Mouse (Mus musculus) thymus, postnatal 0 days (tissue): ENCODE data around the gene Tbx19. TPM values are rescaled to one million over a fixed set of nuclear protein-coding genes. Genes with fewer than 3 reads are reported as not detected.
A peak's percentile ranks its signal among the peaks of the same experiment; 100 is the strongest.

Source experiments
- DNase-seq: peaks from one replicate; pipeline ENCODE4 v3.0.0-alpha.2; 2015; ENCODE audit warnings: low spot score
- polyA plus RNA-seq: library from polyadenylated mRNA; unstranded; fragments of >200 nt; fragmentation: Nextera tagmentation; extraction: Ambion mirVana; gene quantifications from 2 replicates; pipeline ENCODE4 v1.2.1, GENCODE M21; 2015

Tbx19 gene
- polyA plus RNA-seq, 1 experiment from 2014 or later = 3.9 TPM

DNA sequence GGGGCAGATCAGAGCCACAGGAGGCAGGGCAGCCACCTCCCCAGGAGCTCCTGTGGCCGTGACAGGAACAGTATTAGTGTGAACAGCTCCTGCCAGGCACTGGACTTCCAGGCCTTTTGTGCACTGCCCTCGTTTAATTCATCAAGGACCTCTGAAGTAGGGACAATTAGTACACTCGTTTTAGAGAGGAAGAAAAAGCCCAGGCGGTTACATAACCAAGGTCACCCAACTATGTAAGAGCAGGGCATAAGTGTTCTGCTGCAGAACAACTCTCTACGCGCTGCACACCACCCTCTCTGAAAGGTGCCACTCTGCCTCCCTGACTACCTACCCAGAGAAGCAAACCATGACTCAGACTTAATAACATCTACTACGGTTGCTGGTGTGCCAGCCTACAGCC lies 24.5 kb upstream of the Tbx19 start:
- peak; percentile 28 for DNase-seq

- DNase-seq = no peak
Measured at GRCm38 (mm10) chr1:165184178-165184577, 23.6 kb upstream of the Tbx19 start.

- DNase-seq = no peak
Measured at GRCm38 (mm10) chr1:165183400-165183799, 22.8 kb upstream of the Tbx19 start.

DNA sequence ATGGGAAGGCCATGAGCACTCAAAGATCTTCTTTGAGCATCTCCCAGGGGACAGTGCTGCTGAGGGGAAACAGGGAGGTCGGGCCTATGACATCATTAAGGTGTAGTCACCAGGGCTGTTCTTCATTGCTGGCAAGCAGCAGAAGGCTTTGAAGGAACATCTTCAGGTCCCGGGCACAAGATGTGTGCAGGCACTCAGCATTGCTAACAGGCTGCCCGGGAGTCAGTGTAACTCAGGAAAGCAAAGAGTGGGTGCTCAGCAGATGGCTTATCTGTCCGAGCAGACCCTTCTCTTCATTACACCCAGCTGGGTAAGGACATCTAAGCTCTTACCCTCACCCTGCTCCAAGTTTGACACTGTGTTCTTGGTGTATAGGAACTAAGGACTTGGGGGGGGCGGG lies 18.7 kb upstream of the Tbx19 start:
- DNase-seq = no peak

DNA sequence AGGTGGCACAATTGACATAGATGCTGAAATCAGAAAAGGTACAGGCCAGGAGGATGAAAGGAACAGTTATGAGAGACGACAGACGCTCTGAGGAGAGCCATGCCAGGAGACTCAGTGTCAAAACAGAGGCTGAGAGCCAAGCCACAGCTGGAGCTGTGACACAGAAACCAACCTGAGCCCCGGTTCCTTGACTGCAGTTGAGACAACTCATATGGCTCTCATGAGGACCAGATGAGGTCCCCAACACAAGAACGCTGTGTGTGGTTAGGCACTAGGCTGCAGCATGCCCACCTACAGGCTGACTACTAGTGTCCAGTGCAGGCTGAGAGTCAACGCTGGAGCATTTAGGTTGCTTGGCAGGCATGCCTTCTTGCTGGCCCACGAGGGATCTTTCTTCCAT lies 17.5 kb upstream of the Tbx19 start:
- no peak for DNase-seq

GRCm38 (mm10) chr1:165174059-165174616 lies 13.6 kb upstream of the Tbx19 start:
- peak; percentile 75 for DNase-seq

DNA sequence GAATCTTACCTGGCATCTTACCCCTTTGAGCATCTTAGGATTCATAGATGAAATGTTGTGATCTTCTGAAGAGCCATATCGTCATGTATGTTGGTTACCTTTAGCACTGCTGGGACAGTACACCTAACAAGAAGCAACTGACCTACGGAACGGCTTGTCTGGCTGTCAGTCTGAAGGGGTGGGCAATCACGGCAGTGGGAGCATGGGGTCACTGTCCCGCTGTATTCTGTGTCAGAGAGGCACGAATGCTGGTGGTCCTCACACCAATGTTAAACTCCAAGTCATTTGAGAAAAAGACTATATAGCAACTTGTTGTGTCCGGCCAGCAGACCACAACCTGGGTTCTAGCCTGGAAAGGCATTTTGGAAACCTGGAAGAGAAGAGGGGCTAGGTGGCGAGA lies 10.7 kb upstream of the Tbx19 start:
- DNase-seq = no peak

GRCm38 (mm10) chr1:165170157-165170556 lies 9.6 kb upstream of the Tbx19 start:
- DNase-seq = no peak

DNA sequence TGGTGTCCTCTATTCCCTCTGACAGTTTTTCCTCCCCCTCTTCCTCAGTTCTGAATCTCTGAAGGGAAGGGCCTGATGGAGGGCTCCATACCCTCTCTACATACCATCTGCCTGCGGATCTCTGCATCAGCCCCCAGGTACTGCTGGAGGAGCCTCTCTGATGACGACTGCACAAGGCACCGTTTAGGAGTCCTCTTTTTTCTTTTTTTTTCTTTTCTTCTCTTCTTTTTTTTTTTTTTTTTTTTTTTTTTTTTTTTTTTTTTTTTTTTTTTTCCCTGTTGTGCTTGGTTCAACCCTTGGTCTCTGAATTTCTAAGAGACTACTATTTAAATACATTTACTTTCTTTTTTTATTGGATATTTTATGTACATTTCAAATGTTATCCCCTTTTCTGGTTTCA lies 8.9 kb upstream of the Tbx19 start:
- DNase-seq = no peak

- DNase-seq = no peak
Measured at GRCm38 (mm10) chr1:165164920-165165319, 4.3 kb upstream of the Tbx19 start.

- DNase-seq = no peak
Measured at GRCm38 (mm10) chr1:165158841-165159240, 1.7 kb downstream of the Tbx19 start.

- peak; percentile 75 for DNase-seq
Measured at GRCm38 (mm10) chr1:165154162-165154561, 6.4 kb downstream of the Tbx19 start.

DNA sequence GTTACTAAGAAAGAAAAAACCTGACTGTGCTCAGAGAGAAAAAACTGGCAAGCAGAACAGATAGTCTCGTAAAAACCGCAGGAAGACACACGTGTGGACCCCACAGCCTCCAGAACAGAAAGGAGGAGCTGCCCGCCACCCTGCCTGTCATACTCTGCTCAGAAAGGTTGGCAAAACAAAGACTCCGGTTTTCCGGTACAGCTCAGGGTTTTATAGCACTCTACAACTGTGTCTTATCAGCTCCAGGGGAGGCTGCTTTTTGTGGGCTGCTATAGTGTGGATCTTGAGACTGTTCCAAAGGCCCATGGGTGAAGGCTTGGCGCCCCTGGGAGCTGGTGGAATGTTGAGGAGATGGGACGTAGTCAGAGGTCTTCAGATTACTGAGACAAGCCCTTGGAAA lies 9.4 kb downstream of the Tbx19 start:
- DNase-seq = peak; percentile 78

DNA sequence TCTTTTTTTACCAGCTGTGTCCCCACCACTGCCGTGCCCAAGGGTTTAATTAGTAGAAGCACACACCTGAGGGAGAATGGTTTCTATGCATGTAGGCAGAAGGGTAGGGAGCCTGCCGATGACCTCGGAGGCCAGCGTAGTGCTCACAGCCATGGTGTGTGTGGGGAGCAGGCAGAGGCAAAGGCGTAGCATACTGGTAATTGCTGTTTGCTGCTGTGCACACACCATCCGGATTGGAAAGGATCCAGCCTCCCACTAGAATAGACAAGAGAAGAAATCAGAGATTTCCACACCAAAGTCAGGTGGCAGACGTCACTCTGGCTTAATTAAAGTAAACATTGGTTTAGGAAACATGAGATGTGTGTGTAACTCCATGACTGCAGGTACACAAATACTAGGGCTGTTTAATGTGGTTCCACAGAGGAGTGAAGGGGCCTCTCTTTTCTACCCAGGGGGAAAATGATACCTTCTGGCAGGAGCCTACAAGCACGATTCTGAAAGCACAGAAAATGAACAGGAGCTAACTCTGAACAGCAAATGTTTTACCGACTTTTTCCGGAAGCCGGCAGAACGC lies 18.1 kb downstream of the Tbx19 start:
- DNase-seq = no peak

DNA sequence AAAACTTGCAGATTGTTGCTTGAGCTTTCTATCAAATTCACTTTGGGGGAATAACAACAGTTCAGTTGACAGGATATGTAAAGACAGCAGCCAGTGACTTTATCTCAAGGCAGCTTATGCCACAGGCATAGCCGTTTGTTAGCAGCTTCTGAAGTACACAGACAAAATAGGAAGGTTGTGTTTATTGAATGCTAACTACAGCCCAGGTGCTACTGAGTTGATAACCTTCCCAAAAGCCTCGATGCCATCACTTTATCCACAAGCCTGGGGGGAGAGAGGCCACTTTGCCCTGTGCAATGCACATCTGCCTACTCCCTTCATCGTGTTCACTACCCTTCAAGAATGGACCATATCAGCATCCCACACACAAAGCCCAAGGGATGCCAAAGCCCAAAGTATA lies 20.3 kb downstream of the Tbx19 start:
- no peak for DNase-seq

DNA sequence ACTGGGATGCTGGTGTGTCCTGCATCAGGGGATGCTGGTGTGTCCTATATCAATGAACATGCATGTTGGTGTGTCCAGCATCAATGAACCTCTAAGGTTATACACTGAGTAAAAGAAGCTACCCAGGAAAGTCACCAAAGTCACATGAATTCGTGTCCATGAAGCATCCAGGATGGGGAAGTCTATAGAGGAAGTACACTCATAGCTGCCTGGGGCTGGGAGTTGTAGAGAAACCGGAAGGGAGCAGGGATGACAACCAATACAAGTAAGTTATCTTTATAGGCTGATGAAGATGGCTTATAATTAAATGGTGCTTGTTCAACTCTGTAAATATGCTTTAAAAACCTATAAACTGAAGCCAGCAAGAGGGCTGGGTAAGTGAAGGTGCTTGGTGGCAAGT lies 26.7 kb downstream of the Tbx19 start:
- DNase-seq = no peak

DNA sequence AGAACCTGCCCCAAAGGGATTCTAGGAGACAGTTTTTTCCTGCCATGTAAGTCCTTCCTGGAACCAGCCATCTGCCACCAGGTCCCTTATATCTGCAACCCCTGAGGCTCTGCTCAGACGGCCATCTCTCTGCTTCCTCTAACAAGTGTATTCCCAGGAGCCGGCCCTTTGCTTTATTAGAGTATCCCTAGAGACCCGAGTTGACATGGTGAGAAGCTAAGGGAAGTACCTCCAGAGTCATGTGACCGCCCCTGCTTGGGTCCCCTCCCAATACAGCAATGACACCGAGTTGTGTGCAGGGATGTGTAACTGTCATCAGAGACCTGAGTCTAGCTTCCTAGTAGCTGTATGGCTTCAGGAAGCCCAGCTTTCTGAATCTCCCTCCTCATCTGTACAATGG lies 27.3 kb downstream of the Tbx19 start:
- DNase-seq = no peak

DNA sequence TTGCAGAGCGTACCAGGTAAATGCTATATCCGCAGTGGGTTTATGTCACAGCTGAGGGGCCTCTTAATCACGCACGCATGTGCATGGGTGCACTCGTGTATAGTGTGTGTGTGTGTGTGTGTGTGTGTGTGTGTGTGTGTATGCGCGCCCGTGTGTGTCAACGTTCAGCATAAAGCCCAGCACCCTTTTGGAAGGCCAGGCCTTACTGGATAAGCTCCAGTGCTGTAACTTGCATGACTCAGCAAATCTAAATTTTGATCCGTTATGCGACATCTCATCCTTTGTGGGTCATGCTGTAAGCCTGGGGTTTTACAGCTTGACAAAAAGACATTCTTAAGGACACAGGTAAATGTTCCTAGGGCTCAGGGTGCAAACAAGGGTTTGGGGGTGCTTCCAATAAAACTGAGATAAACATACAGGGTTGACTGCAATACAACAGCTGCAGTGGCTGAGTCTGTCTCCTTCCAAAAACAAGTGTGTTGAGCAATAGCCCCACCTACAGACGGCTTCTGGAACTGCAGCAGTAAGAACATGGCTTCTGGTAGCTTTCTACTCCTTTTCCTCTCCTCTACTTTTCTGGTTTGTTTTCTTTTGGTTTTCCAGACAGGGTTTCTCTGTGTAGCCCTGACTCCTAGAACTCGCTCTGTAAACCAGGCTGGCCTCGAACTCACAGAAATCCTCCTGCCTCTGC lies 28.2 kb downstream of the Tbx19 start:
- DNase-seq = peak; percentile 86

- DNase-seq = no peak
Measured at GRCm38 (mm10) chr1:165129573-165129972, 31.0 kb downstream of the Tbx19 start.

DNA sequence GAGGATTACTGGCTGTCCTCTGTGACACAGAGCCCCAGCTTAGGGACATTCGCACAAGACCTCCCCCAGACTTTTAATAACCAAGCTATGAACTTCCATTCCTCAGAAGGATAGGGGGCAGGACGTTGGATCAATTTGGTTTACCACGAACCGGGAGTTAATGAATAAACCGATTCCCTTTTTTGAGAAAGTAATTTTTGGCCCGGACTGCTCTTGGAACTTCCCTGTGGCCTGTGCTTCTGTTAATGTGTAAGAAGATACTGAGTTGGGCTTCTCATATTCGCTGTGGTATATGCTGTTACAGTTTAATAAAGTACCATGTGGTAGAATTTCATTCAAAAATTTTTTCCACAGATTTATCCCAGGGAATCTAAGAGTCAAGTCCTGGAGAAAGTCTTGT lies 39.5 kb downstream of the Tbx19 start:
- DNase-seq = no peak

- peak; percentile 87 for DNase-seq
Measured at GRCm38 (mm10) chr1:165120349-165120898, 40.1 kb downstream of the Tbx19 start.

DNA sequence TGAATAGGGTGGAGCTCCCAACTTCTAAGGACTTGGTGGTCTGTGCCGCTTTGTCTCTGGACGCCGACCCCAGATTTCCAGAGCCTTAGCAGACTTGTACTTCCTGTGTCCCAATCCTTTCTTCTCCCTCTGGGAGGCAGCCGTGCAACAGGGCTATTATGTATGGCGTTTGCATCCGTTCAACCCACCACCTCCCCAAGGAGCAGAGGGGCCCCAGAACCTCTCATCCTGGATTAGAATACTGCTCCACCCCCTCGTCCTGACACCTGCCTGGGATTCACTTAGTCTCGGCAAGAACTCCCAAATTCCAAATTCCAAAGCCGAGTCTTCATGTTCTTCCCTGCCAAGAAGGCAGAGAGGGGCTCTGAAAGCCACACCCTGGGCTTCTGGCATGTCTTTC lies 40.8 kb downstream of the Tbx19 start:
- DNase-seq = no peak
